Mouse (Mus musculus) hindbrain, embryonic 16.5 days (tissue): ENCODE data around the gene Atp10b. TPM values are rescaled to one million over a fixed set of nuclear protein-coding genes. Genes with fewer than 3 reads are reported as not detected.

ENCODE experiments used
- ATAC-seq: fragments of 200-750 bp; cut with Nextera tagmentation; 2 replicates; pipeline ENCODE4 v1.8.0; 2017; ENCODE audit warnings: moderate TSS enrichment, moderate library complexity
- H3K27ac ChIP-seq: fragments of 300-500 bp; sonication (generic); 2 replicates; pipeline ENCODE4 v1.5.1; 2014; ENCODE audit warnings: low read depth, mild to moderate bottlenecking, control low read depth, low read length, moderate library complexity
- H3K27me3 ChIP-seq: fragments of 300-500 bp; sonication (generic); replicated peaks from 2 replicates; pipeline ENCODE4 v1.6.1; 2014; ENCODE audit warnings: low read length; ENCODE audit not compliant: control insufficient read depth, insufficient read depth
- H3K36me3 ChIP-seq: fragments of 300-500 bp; sonication (generic); 2 replicates; pipeline ENCODE4 v1.6.1; 2014; ENCODE audit warnings: mild to moderate bottlenecking, low read length, moderate library complexity, mixed read lengths; ENCODE audit not compliant: control insufficient read depth, insufficient read depth
- H3K4me1 ChIP-seq: fragments of 300-500 bp; sonication (generic); 2 replicates; pipeline ENCODE4 v1.6.1; 2014; ENCODE audit warnings: low read depth, low read length; ENCODE audit not compliant: control insufficient read depth, insufficient read depth
- H3K4me2 ChIP-seq: fragments of 300-500 bp; sonication (generic); 2 replicates; pipeline ENCODE4 v1.6.1; 2014; ENCODE audit warnings: mild to moderate bottlenecking, low read length, control low read depth, moderate library complexity
- H3K4me3 ChIP-seq: fragments of 300-500 bp; sonication (generic); 2 replicates; pipeline ENCODE4 v1.5.1; 2014; ENCODE audit warnings: mild to moderate bottlenecking, low read length, control low read depth, moderate library complexity
- H3K9ac ChIP-seq: fragments of 300-500 bp; sonication (generic); 2 replicates; pipeline ENCODE4 v1.6.1; 2014; ENCODE audit warnings: low read depth, mild to moderate bottlenecking, control low read depth, low read length, moderate library complexity
- H3K9me3 ChIP-seq: fragments of 300-500 bp; sonication (generic); 2 replicates; pipeline ENCODE4 v1.6.1; 2014; ENCODE audit warnings: mild to moderate bottlenecking, low read length, moderate library complexity; ENCODE audit not compliant: control insufficient read depth
- WGBS: fragments of 180-500 bp; shearing (Covaris S2); extraction: QIAGEN DNeasy Blood & Tissue Kit; methylation state at CpG from one replicate; pipeline ENCODE4 v1.1.7; 2014; 5-methylcytosine and 5-hydroxymethylcytosine counted together
- polyA plus RNA-seq: library from polyadenylated mRNA; unstranded; fragments of >200 nt; fragmentation: Nextera tagmentation; extraction: Ambion mirVana; gene quantifications from 2 replicates; pipeline ENCODE4 v1.2.1, GENCODE M21; 2015

Atp10b gene
- polyA plus RNA-seq, 1 experiment from 2014 or later: 0.31 TPM

DNA sequence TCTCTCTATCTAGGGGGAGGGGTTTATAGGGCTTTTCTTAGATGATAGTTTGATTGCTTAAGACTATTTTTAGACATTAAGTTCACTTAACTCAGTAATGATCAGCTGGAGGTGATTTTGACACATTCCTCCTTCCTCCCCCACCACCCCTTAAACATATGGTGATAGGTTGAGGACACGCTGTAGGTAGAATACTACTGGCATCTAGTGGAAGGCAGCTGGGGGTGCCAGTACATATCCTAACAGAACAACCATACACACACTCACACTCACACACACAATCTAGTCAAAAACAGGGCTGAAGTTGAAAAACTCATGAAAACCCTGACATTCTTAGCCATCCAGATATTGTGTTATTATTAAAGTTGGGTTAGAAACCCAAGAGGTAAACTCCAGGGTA is 5.3 kb downstream of the Atp10b start:
- Histone ChIP-seq H3K36me3 (no peaks in the 10 kb centered on the region), H3K9me3 (no peaks in the 10 kb centered on the region), H3K27me3 (no peaks in the 10 kb centered on the region), H3K27ac (no peak overlapping the region), H3K4me3 (no peak overlapping the region), H3K4me2 (no peak overlapping the region), H3K9ac (no peak overlapping the region), H3K4me1 (no peaks in the 10 kb centered on the region)
- no peak for ATAC-seq
- WGBS: 89% methylated on average over 1 of the region's 1 CpGs

DNA sequence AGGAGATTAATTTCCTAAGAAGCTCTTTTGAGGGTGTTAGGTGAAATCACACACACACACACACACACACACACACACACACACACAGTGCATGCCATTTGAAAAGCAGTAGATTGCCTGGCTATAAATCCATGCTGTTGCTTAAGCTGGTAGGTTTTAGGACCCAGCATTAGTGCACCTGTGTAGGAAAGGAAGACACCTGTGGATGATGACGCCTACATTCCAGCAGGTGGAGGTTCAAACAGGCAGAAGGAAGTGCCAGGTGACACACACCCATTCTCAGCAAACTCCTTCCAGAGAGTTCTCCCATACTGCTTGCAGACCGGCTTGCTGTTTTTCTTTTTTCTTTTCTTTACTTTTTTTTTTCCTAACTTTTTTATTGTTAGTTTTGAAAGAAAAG is 5.7 kb downstream of the Atp10b start:
- Histone ChIP-seq H3K27ac (no peak overlapping the region), H3K4me3 (no peak overlapping the region), H3K4me2 (no peak overlapping the region), H3K27me3 (no peaks in the 10 kb centered on the region), H3K36me3 (no peaks in the 10 kb centered on the region), H3K9me3 (no peaks in the 10 kb centered on the region), H3K4me1 (no peaks in the 10 kb centered on the region), H3K9ac (no peak overlapping the region)
- 73% methylated on average over 2 of the region's 2 CpGs for WGBS
- ATAC-seq: no peak

DNA sequence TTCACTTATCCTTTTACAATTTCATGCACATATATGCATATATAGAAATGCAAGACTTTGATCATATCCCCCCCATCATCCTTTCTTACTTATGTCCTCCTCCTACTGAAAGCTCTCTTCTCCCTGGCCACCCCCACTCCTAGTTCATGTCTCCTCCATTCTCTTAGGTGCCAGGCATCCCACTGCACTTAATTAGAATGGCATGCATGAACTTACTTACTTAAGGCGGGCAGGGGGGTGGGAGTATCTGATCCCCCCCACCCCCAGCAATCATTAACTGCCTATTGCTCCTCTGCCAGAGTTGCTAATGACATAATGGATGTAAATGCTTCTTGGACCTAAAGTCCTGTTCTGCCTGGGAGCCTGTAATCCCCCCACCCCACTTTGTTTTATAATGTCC is 9.1 kb downstream of the Atp10b start:
- no peaks in the 10 kb centered on the region for H3K36me3 ChIP-seq
- H3K9ac ChIP-seq: no peak overlapping the region
- no peak overlapping the region for H3K4me2 ChIP-seq
- no peak overlapping the region for H3K4me3 ChIP-seq
- ATAC-seq: no peak
- H3K27me3 ChIP-seq: no peaks in the 10 kb centered on the region
- H3K9me3 ChIP-seq: no peaks in the 10 kb centered on the region
- no peaks in the 10 kb centered on the region for H3K4me1 ChIP-seq
- no peak overlapping the region for H3K27ac ChIP-seq
- WGBS: 58% methylated on average over 1 of the region's 1 CpGs

DNA sequence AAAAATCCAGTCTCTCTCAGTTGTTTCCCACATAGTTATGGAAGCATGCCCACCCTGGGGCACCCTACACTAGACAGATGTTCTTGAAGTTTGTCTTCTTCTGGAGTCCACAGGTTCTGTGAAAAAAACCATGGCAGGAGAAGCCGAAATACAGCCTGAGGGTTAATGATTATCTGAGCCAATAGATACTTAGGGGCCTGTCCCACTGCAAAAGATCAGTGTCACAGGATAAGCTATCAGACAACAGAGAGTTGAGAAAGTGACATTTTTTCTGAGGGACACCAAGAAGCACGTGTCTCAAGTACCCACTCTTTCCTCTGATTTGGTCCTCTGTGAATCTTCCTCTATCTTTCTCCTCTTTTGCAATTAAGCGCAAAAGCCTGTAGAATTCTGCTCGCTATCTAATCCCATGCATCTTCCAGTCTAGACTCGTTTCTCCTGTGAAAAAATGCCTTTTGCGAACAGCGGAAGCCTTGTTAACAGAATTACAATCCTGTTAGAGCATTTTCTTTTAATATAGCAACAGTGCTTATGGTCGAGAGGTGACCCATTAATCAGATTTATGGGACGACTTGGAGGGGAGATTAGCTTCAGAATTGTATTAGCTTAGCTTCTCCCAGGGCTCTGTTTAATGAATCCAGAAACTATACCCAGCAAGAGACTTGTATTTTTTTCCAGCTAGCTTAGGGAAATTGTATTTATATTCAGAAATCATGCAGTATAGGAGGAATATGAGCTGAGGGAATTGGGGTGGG is 10.7 kb downstream of the Atp10b start:
- Histone ChIP-seq H3K4me1 (no peaks in the 10 kb centered on the region), H3K4me3 (no peak overlapping the region), H3K27me3 (no peaks in the 10 kb centered on the region), H3K4me2 (no peak overlapping the region), H3K27ac (no peak overlapping the region), H3K9ac (no peak overlapping the region), H3K9me3 (no peaks in the 10 kb centered on the region), H3K36me3 (no peaks in the 10 kb centered on the region)
- peak; percentile 45; the same call in 1 of the 2 replicates for ATAC-seq
- WGBS: 73% methylated on average over 9 of the region's 9 CpGs

DNA sequence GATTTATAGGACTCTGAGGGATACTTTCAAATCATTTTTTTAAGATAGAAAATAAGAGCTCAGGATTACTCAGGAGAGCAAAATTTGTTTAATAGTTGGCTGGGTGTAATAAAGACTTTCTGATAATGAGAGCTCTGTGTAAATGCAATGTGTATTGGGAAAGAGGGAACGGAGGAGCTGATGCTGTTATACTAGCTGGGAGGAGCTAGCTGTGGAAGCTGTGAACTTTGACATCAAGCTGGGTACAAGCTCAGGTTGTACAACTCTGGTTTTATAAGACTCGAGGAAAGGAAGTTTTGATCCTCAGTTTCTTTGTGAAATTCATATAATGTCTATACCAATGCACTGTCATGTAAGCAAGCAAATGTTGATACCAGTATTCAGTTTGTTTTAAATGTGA is 20.9 kb downstream of the Atp10b start:
- Histone ChIP-seq H3K27me3 (no peaks in the 10 kb centered on the region), H3K9ac (no peak overlapping the region), H3K36me3 (no peaks in the 10 kb centered on the region), H3K4me2 (no peak overlapping the region), H3K4me3 (no peak overlapping the region), H3K27ac (no peak overlapping the region), H3K9me3 (no peaks in the 10 kb centered on the region), H3K4me1 (no peaks in the 10 kb centered on the region)
- ATAC-seq: no peak
- WGBS: 73% methylated on average over 2 of the region's 2 CpGs

DNA sequence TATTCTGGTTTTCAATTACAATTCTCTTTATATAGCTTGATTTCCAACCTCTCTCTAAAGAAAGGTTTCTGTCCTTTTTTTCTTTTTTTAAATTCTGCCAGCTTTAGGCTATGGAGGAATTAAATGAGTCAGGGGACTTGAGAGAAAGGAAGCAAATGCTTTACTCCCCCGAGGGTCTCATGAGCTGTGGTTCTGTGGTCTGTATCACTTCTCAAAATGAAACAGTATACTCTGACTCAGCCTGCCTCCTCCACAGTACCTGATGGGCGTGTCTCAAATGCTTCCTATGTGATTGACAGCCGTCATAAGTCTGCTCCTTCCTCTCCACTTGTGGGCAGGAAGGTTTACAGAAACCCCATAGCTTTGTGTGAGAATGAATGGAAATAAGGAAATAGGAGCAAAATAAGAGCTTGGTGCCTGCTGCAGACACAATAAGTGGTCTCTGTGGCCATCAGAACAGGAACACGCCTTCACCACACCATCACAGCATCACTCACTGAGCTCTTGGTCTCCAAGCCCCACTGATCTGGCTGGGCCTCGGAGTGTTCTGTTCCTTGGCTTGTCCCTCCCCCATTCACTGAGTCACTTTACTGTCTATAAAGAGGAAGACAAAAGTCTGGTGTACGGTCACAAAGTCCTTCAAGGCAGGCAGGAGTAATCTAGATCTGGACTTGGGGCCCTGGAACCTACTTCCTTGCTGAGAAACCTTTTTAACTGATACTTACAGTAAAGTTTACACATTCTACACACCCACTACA is 24.9 kb downstream of the Atp10b start:
- Histone ChIP-seq H3K27ac (no peak overlapping the region), H3K4me1 (no peaks in the 10 kb centered on the region), H3K4me3 (no peak overlapping the region), H3K36me3 (no peaks in the 10 kb centered on the region), H3K9me3 (no peaks in the 10 kb centered on the region), H3K4me2 (no peak overlapping the region), H3K27me3 (no peaks in the 10 kb centered on the region), H3K9ac (no peak overlapping the region)
- WGBS: 84% methylated on average over 6 of the region's 6 CpGs
- no peak for ATAC-seq

DNA sequence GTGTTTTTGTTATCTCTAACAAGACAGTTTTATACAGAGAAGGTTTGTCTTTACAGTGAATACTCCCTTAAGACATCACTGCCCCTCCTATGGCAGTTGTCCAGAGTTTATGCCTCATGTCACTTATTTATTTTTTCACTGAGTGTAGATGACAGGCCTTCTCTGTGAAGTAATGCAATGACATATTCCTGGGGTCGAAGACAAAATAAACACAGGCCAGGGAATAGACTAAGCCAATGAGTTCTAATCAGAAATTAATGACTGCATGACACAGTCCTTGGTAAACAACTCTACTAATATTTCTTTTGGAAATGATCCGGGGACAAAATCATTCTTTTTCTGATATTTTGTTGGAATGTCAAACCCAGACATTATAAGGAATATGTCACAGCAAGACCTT is 32.7 kb downstream of the Atp10b start:
- Histone ChIP-seq H3K9me3 (no peaks in the 10 kb centered on the region), H3K27ac (no peak overlapping the region), H3K9ac (no peak overlapping the region), H3K27me3 (no peaks in the 10 kb centered on the region), H3K4me2 (no peak overlapping the region), H3K36me3 (no peaks in the 10 kb centered on the region), H3K4me1 (no peaks in the 10 kb centered on the region), H3K4me3 (no peak overlapping the region)
- ATAC-seq: no peak
- 80% methylated on average over 2 of the region's 2 CpGs for WGBS

DNA sequence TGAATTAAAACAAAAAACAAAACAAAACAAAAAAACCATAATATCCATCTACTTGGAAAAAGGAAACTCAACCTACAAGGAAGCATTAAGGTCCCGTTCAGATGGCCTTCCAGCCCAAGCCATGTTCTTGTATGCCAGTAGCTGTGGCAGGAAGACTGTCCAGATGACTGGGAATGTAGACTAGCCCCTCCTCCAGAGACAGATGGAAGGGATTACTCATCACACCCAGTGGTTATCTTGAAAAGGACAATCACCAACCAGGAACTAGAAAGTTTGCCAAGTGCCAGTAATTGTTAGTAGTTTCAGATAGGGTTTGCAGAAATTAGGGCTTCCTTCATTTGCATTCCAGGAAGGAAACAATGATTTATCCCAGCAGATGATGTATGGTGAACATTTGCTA is 33.1 kb downstream of the Atp10b start:
- Histone ChIP-seq H3K4me2 (no peak overlapping the region), H3K36me3 (no peaks in the 10 kb centered on the region), H3K27ac (no peak overlapping the region), H3K27me3 (no peaks in the 10 kb centered on the region), H3K4me3 (no peak overlapping the region), H3K9ac (no peak overlapping the region), H3K4me1 (no peaks in the 10 kb centered on the region), H3K9me3 (no peaks in the 10 kb centered on the region)
- WGBS: 68% methylated on average over 1 of the region's 1 CpGs
- no peak for ATAC-seq

DNA sequence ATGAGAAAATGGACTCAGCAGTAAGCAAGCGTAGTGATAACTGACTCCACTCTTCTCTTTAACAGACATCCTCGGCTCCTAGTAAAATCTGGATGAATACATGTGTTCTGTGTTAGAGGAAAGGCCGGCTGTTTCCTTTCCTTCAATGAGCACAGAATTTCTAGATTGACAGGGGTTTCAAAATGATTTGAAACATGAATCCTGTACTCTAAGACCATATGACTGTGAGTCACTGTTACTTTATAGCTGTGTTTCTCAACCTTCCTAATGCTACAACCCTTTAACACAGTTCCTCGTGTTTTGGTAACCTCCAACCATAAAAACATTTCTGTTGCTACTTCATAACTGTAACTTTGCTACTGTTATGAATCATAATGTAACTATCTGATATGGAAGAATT is 33.8 kb downstream of the Atp10b start:
- no peak overlapping the region for H3K4me2 ChIP-seq
- H3K4me1 ChIP-seq: no peaks in the 10 kb centered on the region
- no peaks in the 10 kb centered on the region for H3K36me3 ChIP-seq
- 90% methylated on average over 4 of the region's 4 CpGs for WGBS
- no peak for ATAC-seq
- no peaks in the 10 kb centered on the region for H3K9me3 ChIP-seq
- H3K9ac ChIP-seq: no peak overlapping the region
- H3K27ac ChIP-seq: no peak overlapping the region
- no peak overlapping the region for H3K4me3 ChIP-seq
- no peaks in the 10 kb centered on the region for H3K27me3 ChIP-seq
